Mouse (Mus musculus): ENCODE measurements around the gene Map2k5. TPM values are rescaled to one million over a fixed set of nuclear protein-coding genes. Genes with fewer than 3 reads are reported as not detected.

The Map2k5 gene
- total RNA-seq, 4 experiments from 2014 or later = 13.9 to 16.2 (median 14.8) TPM

- DNase-seq (ENCODE audit: low spot score in 2 of 2) = no peak
Observed at GRCm38 (mm10) chr9:63146856-63147274, 230.8 kb downstream of the Map2k5 start.

DNA sequence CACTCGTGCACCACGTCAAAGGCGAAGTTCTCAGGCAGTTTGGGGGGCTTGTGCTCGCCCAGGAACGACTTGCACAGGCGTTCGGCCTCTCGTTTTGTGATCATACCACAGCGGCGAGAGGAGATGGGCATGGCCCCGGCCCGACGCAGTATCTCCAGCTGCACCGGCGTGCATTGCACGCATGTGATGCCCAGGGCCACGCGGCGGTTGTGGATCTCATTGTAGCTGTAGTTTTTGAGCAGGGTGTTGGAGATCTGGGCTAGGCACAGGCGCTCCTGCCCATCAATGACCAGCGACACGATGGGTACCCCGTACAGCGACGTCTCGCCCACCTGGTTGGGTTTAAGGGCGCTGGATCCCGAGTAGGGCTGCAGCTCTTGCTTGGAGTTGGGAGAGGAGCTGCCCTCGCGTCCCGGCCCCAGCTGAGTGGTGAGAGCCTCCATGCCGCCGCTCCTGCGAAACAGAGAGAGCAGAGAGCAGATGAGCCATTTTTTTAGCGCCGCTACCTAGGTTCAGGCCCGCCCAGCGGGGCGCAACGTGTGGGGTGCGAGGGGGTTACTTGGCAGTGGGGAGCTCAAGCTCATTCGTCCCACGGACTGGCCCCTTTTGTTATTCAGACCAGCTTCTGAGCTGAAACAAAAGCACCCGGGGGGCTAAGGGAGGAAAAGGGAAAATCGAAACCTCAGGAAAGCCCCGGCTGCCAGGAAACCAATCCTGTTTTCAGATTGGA is 231.4 kb downstream of the Map2k5 start:
- no peak for DNase-seq (ENCODE audit: low spot score in 2 of 2)

DNA sequence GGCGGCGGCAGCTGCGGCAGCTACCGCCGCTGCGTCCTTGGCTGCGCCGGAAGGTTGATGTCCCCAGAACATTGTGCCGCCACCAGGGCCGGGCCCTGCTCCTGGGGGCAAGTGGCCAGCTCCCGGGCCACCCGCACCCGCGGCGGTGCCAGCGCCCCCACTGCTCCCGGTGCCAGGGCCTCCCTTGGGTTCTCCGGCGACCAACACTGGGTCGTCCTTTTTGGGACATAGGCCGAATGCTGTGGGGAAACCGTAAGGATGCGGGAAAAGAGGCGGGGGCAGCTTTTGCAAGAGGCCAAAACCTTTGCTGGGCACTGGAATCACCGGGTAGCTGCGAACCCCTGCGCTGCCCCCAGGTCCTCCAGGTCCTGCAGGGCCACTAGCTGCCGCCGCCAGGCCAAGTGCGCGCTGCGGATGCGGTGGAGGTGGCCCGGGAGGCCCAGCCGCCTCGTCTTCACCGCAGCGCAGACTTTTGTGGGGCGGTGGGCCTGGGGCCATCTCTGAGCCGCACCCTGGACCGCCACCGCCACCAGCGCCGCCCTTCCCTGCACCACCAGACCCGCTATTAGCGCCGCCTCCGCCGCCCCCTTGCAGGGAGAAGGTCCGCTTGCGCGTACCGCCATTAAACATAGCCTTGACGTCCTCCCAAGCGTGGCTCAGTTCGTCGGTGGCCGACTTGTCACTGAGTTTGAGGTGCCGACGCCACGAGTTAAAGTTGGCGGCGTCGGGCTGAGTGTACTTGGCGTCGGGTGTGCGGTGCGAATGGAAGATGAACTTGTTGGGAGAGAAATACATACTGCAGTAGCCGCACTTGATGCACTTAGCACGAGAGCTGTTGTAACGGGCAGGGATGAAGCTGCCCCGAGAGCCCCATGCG is 232.2 kb downstream of the Map2k5 start:
- no peak for DNase-seq (ENCODE audit: low spot score in 2 of 2)

GRCm38 (mm10) chr9:63144502-63145248 is 233.0 kb downstream of the Map2k5 start:
- no peak for DNase-seq (ENCODE audit: low spot score in 2 of 2)

- no peak for DNase-seq (ENCODE audit: low spot score in 2 of 2)
Observed at GRCm38 (mm10) chr9:63143641-63144501, 233.8 kb downstream of the Map2k5 start.

GRCm38 (mm10) chr9:63143227-63143626 is 234.5 kb downstream of the Map2k5 start:
- no peak for DNase-seq (ENCODE audit: low spot score in 2 of 2)

DNA sequence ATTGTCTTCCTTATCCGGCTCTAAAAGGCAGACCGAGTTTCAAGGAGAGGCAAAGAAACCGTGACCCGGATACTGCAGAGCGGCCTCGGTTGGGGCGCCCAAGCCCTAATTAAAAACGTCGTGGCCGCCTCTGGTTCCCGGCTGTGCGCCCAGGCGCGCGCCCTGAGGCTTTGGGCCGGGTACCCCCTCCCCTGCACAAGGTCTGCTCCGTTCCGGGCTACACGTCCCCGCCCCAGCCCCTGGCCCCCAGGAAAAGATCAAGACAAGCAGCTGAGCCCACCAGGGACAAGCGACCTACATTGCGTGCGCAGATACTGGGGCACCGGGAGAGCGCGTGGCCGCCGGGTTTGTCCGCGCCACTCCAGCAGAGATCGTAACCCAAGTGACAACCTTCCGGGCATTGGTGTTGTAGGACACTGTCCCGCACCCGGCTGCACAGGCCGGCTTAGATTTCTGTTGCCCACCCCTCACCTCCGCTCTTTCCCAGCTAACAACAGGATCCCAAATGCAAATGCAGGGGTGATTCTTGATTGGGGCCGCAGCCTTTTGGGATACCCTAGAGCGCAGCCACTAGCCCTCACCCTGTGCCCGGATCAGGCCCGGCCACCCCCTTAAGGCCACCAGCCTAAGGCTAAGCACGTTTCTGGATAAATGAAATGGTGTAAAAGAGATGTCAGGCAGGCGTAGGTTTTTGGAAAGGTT is 235.2 kb downstream of the Map2k5 start:
- DNase-seq (ENCODE audit: low spot score in 2 of 2) = no peak

GRCm38 (mm10) chr9:63141641-63142334 is 235.9 kb downstream of the Map2k5 start:
- DNase-seq (ENCODE audit: low spot score in 2 of 2) = no peak

GRCm38 (mm10) chr9:63140211-63140610 is 237.5 kb downstream of the Map2k5 start:
- no peak for DNase-seq (ENCODE audit: low spot score in 2 of 2)

DNA sequence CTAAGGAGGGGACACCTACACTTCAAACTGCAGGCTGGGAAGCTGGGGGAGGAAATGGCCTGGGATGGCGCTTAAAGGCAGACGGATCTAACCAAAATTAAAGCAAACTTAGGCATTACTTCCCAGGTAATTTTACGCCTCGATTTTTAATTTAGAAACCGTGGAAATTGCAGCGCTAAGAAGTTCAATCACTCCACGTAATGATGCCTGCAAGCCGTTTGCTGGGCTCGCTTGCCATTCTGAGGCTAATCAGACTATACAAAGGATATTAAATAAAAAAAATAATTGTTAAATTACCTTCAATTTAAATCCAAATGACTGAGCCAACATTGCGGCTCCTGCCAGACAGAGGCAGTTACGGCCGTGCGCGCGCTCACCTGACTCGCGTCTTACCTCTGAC is 238.0 kb downstream of the Map2k5 start:
- DNase-seq (ENCODE audit: low spot score in 2 of 2) = no peak

DNA sequence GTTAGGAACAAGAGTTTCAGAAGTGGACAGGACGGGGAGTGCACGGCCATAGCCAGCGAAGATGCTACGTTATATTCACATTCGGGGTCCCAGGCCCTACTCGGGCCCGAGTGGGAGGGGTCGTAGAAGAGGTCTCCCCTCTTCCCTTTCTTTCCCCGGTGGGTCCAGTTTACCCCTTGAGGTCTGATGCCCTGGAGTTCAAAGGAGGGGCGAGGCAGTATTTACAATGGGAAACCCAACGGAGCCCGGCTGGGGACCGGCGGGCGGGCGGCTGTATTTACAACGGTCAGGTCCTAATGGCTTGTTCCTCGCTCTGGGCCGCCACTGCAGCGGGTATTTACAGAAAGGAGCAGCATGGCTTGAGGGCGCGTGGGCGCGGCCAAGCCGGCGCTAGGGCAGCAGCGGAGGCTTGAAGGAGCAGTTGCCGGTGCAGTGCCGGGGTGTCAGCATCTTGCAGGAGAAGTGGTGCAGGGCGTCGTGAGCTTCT is 239.2 kb downstream of the Map2k5 start:
- DNase-seq (ENCODE audit: low spot score in 2 of 2) = no peak

GRCm38 (mm10) chr9:63137615-63137915 is 240.1 kb downstream of the Map2k5 start:
- no peak for DNase-seq (ENCODE audit: low spot score in 2 of 2)

DNA sequence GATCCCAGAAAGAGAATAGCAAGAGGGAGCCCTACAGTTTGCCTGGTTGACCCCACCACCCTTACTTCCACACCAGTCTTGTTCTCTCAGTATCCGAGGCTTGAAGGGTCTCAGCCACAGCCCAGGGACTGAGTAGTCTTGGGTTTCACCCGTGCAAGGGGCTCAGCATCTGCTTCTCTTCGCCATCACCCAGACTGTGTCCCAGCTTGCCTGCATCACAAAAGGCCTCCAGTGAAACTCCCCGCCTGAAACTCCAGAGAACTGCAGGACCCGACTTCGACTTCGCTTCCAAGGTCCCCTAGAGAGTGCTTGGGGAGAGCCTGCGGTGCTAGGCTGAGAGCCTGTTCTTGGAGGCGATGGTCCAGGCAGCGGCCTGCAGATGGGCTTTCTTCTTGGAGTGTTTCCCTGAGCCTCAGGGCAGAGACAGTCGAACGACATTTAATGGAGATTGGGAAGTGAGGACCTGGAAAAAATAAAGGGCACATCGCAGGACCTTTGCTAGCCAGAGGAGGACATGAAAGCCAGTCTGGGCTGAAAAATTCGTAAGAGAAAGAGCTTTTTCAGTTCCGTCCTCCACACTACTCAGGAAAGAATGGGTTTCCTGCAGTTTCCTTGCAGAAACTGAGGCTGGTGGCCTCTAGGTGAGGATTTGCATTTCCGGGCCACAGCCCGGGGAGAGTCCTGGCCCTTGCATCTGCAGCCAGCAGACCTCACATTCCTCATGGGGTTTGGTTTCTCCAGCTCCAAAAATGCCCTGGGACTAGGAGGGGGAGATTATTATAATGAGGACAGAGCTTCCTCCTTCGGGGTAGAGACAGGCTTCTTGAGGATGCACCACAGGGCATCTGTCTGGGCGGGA is 240.7 kb downstream of the Map2k5 start:
- no peak for DNase-seq (ENCODE audit: low spot score in 2 of 2)

- DNase-seq (ENCODE audit: low spot score in 2 of 2) = no peak
Observed at GRCm38 (mm10) chr9:63136241-63136640, 241.5 kb downstream of the Map2k5 start.

DNA sequence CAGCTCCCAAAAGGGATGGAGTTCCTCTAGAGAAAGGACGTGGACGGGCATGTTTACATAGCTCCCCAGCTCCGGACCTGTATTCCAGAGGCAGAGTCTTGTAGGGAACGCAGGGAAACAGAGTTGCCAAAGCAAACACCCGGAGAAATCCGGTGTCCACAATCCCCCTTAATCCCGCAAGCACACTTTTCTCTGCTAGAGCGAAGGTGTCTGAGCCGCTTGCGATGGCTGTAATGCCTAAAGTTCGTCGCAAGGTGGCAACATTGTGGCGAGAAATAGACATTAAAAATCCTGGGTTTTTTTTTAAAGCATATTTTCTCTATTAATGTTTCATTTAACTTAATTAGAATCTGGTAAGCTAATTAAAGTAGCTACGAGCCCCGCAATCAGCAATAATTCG is 241.9 kb downstream of the Map2k5 start:
- no peak for DNase-seq (ENCODE audit: low spot score in 2 of 2)

- no peak for DNase-seq (ENCODE audit: low spot score in 2 of 2)
Observed at GRCm38 (mm10) chr9:63135356-63135755, 242.3 kb downstream of the Map2k5 start.

DNA sequence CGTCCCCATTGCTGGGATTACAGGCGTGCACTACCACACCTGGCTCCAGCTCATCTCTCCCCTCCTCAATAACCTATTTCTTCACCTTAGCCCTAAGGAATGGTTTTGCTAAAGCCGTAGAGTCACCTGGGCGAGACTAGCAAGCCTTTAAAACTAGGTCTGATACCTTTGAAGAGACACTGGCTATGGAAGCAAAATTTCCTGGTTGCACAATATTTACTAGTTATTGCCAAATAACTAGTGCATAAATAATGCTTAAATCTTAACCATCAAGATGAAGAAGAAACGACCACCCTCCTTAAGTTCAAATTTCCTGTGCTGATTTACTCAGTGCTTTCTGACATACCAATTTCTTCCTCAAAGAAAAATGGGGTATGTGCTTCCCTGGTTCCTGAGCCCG is 244.0 kb downstream of the Map2k5 start:
- no peak for DNase-seq (ENCODE audit: low spot score in 2 of 2)

DNA sequence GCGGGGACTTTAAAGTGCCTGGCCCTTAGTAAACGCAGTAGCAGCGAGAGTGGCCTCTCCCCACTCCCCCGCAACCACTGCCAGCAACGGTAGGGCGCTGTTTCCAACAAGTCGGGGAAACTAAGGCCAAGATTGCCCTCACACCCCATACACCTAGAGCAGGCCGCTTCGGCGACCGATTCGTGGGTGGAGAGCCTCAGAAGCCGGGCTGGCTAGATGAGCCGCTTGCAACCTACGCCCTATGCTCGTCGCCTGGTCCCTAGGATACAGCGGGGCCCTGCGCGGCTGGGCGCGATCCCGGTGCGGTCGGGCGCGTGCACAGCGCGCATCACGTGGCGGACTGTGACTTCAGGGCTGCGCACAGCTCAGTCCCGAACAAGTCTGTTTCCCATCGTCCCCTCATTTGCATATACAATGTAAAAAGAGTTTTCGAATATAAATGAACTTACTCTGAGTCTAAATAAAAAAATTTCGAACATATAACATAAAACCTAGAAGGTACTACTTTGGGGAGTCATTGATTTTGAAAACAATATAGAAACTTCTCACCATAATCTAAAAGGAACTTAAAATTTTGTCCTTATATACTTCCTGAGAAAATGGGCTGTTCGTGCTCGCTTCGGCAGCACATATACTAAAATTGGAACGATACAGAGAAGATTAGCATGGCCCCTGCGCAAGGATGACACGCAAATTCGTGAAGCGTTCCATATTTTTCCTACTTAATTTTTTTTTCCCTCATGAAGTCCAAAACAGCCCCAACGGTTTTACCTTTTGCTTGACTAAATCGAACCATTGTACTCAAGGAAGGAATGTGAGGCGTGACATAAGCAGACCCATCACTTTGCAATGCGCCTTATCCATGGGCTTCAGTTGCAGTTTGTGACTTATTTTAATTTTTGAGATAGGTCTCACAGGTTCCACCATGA is 244.8 kb downstream of the Map2k5 start:
- DNase-seq (ENCODE audit: low spot score in 2 of 2) = peak; percentile 93 to 96

All from gastrocnemius, adult 8-10 months (tissue).